Mouse (Mus musculus): ENCODE data around the gene Mmrn1.

GRCm38 (mm10) chr6:60987804-60988203, 63.0 kb downstream of the Mmrn1 start:
- TF ChIP-seq CTCF (IDR thresholded peaks at IDR 0.05): no peak
- no peak for TF ChIP-seq POLR2A (IDR thresholded peaks at IDR 0.05; ENCODE audit: insufficient read depth, low read depth, low read length)
- no peak for TF ChIP-seq EP300 (IDR thresholded peaks at IDR 0.05; ENCODE audit: insufficient read depth, low read depth, low read length)
